Mouse (Mus musculus) embryonic facial prominence, embryonic 11.5 days (tissue): Measurements from ENCODE around the gene Zfand2a. TPM values are rescaled to one million over a fixed set of nuclear protein-coding genes. Genes with fewer than 3 reads are reported as not detected.

Experiments
- ATAC-seq: fragments of 200-750 bp; cut with Nextera tagmentation; replicated peaks from 2 replicates; pipeline ENCODE4 v1.8.0; 2017; ENCODE audit warnings: low read depth; ENCODE audit not compliant: insufficient number of reproducible peaks, low FRiP score, low TSS enrichment
- DNase-seq: peaks from one replicate; pipeline ENCODE4 v3.0.0-alpha.2; 2015; ENCODE audit warnings: low spot score
- H3K27ac ChIP-seq: fragments of 300-500 bp; sonication (generic); replicated peaks from 2 replicates; pipeline ENCODE4 v1.5.1; 2014; ENCODE audit warnings: mild to moderate bottlenecking, low read depth, low read length, control low read depth
- H3K27me3 ChIP-seq: fragments of 300-500 bp; sonication (generic); 2 replicates; pipeline ENCODE4 v1.6.1; 2014; ENCODE audit warnings: mild to moderate bottlenecking, low read length, moderate library complexity, mixed read lengths; ENCODE audit not compliant: control insufficient read depth, insufficient read depth
- H3K36me3 ChIP-seq: fragments of 300-500 bp; sonication (generic); replicated peaks from 2 replicates; pipeline ENCODE4 v1.6.1; 2014; ENCODE audit warnings: low read depth, mild to moderate bottlenecking, low read length, moderate library complexity, mixed read lengths; ENCODE audit not compliant: control insufficient read depth, insufficient read depth
- H3K4me1 ChIP-seq: fragments of 300-500 bp; sonication (generic); 2 replicates; pipeline ENCODE4 v1.6.1; 2014; ENCODE audit warnings: low read length, mixed read lengths; ENCODE audit not compliant: control insufficient read depth, insufficient read depth
- H3K4me2 ChIP-seq: fragments of 300-500 bp; sonication (generic); 2 replicates; pipeline ENCODE4 v1.6.1; 2014; ENCODE audit warnings: low read depth, mild to moderate bottlenecking, control low read depth, low read length, moderate library complexity
- H3K4me3 ChIP-seq: fragments of 300-500 bp; sonication (generic); 2 replicates; pipeline ENCODE4 v1.5.1; 2014; ENCODE audit warnings: low read depth, low read length, control low read depth
- H3K9ac ChIP-seq: fragments of 300-500 bp; sonication (generic); replicated peaks from 2 replicates; pipeline ENCODE4 v1.6.1; 2014; ENCODE audit warnings: mild to moderate bottlenecking, control low read depth, low read length
- H3K9me3 ChIP-seq: fragments of 300-500 bp; sonication (generic); replicated peaks from 2 replicates; pipeline ENCODE4 v1.6.1; 2016; ENCODE audit warnings: mild to moderate bottlenecking, low read length, inconsistent platforms, mixed read lengths; ENCODE audit not compliant: control insufficient read depth
- WGBS: fragments of 180-500 bp; shearing (Covaris S2); extraction: QIAGEN DNeasy Blood & Tissue Kit; methylation state at CpG from one replicate; pipeline ENCODE4 v1.1.7; 2014; 5-methylcytosine and 5-hydroxymethylcytosine counted together
- polyA plus RNA-seq: library from polyadenylated mRNA; unstranded; fragments of >200 nt; fragmentation: Nextera tagmentation; extraction: Ambion mirVana; gene quantifications from 2 replicates; pipeline ENCODE4 v1.2.1, GENCODE M21; 2014

The Zfand2a gene
- polyA plus RNA-seq, 1 experiment from 2014 or later = 5.4 TPM

GRCm38 (mm10) chr5:139425198-139425597 is 59.2 kb downstream of the Zfand2a start:
- H3K27ac ChIP-seq = no peak overlapping the region
- no peaks in the 10 kb centered on the region for H3K9me3 ChIP-seq
- 81% methylated on average over 9 of the region's 9 CpGs for WGBS
- no peak overlapping the region for H3K4me2 ChIP-seq
- H3K27me3 ChIP-seq = no peaks in the 10 kb centered on the region
- DNase-seq = no peak
- H3K36me3 ChIP-seq = no peaks in the 10 kb centered on the region
- ATAC-seq = no peak
- no peak overlapping the region for H3K9ac ChIP-seq
- no peak overlapping the region for H3K4me3 ChIP-seq
- no peaks in the 10 kb centered on the region; the same call in 1 of the 2 replicates for H3K4me1 ChIP-seq

- DNase-seq = no peak
- Histone ChIP-seq H3K4me1 (no peaks in the 10 kb centered on the region; the same call in 1 of the 2 replicates), H3K36me3 (no peaks in the 10 kb centered on the region), H3K27me3 (no peaks in the 10 kb centered on the region), H3K9ac (peak within 1 kb of the TSS; percentile 32; the same call in 1 of the 2 replicates), H3K4me2 (no peak within 1 kb of the TSS), H3K9me3 (no peaks in the 10 kb centered on the region), H3K4me3 (no peak within 1 kb of the TSS), H3K27ac (no peak within 1 kb of the TSS)
- ATAC-seq = no peak
- 60% methylated on average over 21 of the region's 21 CpGs for WGBS
Measured at GRCm38 (mm10) chr5:139423026-139423865, 61.1 kb downstream of the Zfand2a start, which contains the start of gene Gper1. TSS of gene Gper1 (plus strand) at chr5:139423151.

Other genes starting within 250 kb of the Zfand2a start
- 123 and 146 TPM in 2 replicates for gene Get4, start 232.2 kb downstream of the Zfand2a start, polyA plus RNA-seq
- gene Adap1, start 158.9 kb downstream of the Zfand2a start, polyA plus RNA-seq = 1.6 and 1.7 TPM in 2 replicates
- gene Cox19, start 133.1 kb downstream of the Zfand2a start, polyA plus RNA-seq = 116 and 123 TPM in 2 replicates
- 0.41 and 0.46 TPM in 2 replicates for gene Cyp2w1, start 131.9 kb downstream of the Zfand2a start, polyA plus RNA-seq
- 1.6 and 1.7 TPM in 2 replicates for gene Gpr146, start 106.9 kb downstream of the Zfand2a start, polyA plus RNA-seq
- gene C130050O18Rik, start 79.3 kb downstream of the Zfand2a start, polyA plus RNA-seq = 0.18 and 0.27 TPM in 2 replicates
- 0.42 and 0.82 TPM in 2 replicates for gene Gper1, start 61.4 kb downstream of the Zfand2a start, polyA plus RNA-seq
- gene 3110082I17Rik, start 24.0 kb downstream of the Zfand2a start, polyA plus RNA-seq = 27.1 and 28.8 TPM in 2 replicates
- 3.0 and 5.9 TPM in 2 replicates for gene Uncx, start 58.9 kb upstream of the Zfand2a start, polyA plus RNA-seq